Mouse (Mus musculus) testis, adult 2 months (tissue): ENCODE data around the gene Zfp697.

Experiments used
- CTCF ChIP-seq: fragments of 200-500 bp; IDR thresholded peaks from 2 replicates; pipeline ENCODE4 v1.5.1; 2012; ENCODE audit warnings: low read depth, mild to moderate bottlenecking, inconsistent platforms, low read length, moderate library complexity; ENCODE audit not compliant: control insufficient read depth, insufficient read depth, insufficient replicate concordance
- POLR2A ChIP-seq: fragments of 200-500 bp; IDR thresholded peaks from 2 replicates; pipeline ENCODE4 v1.6.1; 2012; ENCODE audit warnings: low read depth, mild to moderate bottlenecking, inconsistent platforms, low read length, moderate library complexity; ENCODE audit not compliant: control insufficient read depth

DNA sequence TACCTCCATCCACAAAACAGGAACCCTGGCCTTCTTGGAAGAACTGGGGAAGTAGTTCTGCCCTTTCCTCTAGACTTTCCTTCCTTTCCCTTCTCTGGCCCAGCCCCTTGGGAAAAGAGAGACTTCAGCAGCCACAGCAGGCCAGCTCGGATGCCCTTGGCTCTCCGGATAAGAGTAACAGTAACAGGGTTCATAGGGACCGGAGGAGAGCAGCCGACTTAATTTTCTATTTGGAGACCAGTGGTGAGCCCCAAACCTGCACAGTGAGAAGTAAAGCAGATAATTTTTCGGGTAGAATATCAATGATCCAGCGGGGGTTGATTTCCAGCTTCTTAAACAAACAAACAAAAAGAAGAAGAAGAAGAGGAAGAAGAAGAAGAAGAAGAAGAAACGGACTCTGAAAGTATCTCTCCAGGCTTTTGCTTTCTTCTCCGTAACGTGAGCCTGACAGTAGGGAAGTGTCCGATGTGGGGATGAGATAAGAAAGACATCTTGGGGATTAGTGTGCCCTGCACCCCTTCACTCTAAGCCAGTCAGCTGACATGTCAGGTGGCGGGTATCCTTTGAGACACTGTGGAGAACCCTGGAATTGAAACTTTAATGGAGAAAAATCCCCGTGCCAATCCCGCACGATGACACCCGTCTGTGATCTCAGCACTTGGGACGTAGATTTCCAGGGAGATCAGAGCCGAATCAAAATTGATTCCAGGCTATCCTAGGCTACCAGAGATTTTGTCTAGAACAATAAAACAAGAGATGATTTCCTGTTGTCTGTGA lies 41.3 kb upstream of the Zfp697 start:
- no peak for TF ChIP-seq POLR2A
- no peak for TF ChIP-seq CTCF
